Mouse (Mus musculus): Measurements from ENCODE around the gene Lmf1. TPM values are rescaled to one million over a fixed set of nuclear protein-coding genes. Genes with fewer than 3 reads are reported as not detected.

The Lmf1 gene
- polyA plus RNA-seq, 1 experiment, result 22.4 TPM

- Histone ChIP-seq H3K4me1 (ENCODE audit: control insufficient read depth, insufficient read depth, low read length) (no peaks in the 10 kb centered on the region), H3K4me3 (replicated peaks; ENCODE audit: extremely low read depth, low read depth, low read length) (no peak overlapping the region)
- TF ChIP-seq POLR2A (IDR thresholded peaks at IDR 0.05; ENCODE audit: borderline replicate concordance, extremely low read depth, low read depth, low read length), result no peak
- TF ChIP-seq CTCF (IDR thresholded peaks at IDR 0.05; ENCODE audit: insufficient read depth, low read length), result no peak
- 84% methylated on average over 9 of the region's 9 CpGs for WGBS
- no peak for DNase-seq
These were observed 33.7 kb downstream of the Lmf1 start for GRCm38 (mm10) chr17:25612537-25612936.

GRCm38 (mm10) chr17:25613323-25613722 lies 34.4 kb downstream of the Lmf1 start:
- DNase-seq, result no peak
- TF ChIP-seq CTCF (IDR thresholded peaks at IDR 0.05; ENCODE audit: insufficient read depth, low read length), result no peak
- TF ChIP-seq POLR2A (IDR thresholded peaks at IDR 0.05; ENCODE audit: borderline replicate concordance, extremely low read depth, low read depth, low read length), result no peak
- no peaks in the 10 kb centered on the region for H3K4me1 ChIP-seq (ENCODE audit: control insufficient read depth, insufficient read depth, low read length)
- H3K4me3 ChIP-seq (replicated peaks; ENCODE audit: extremely low read depth, low read depth, low read length), result no peak overlapping the region
- 94% methylated on average over 6 of the region's 6 CpGs for WGBS

DNA sequence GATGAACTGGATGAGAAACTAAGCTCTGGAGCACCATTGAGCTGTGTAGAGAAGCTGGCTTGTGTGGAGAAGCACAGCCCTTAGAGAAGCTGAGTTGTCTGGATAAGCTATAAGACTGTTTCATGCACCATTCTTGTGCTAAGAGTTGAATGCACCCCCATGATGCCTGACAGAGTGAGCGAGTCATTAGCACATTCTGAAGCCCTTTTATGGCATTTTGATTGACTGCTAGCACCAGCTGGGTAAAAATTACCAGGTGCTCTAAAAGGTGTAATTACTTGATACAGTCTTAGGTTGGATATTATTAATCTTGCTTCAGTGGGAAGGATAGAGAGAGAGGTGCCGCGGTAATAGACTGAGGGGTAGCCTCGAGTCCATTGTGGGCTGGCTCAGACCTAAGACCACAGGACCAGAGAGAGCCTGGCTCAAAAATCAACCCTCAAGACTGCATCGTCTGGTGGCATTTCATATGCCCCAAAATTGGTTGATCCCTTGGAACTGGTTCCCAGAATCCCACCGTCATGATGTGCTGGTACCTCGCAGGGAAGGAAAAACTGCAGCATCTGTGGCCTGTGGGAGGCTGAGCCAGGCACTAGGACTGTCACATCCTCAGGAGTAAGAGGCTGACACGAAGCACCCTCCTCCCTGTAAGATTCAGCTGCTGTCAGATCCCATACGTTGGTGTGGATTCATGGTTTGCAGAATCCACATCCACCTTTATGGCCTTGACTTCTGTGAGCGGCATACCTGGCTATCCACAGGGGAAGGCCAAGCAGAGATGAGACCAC lies 36.0 kb downstream of the Lmf1 start:
- Histone ChIP-seq H3K4me3 (replicated peaks; ENCODE audit: extremely low read depth, low read depth, low read length) (no peak overlapping the region), H3K4me1 (ENCODE audit: control insufficient read depth, insufficient read depth, low read length) (no peaks in the 10 kb centered on the region; the same call in 1 of the 2 replicates)
- TF ChIP-seq CTCF (IDR thresholded peaks at IDR 0.05; ENCODE audit: insufficient read depth, low read length), result no peak
- TF ChIP-seq POLR2A (IDR thresholded peaks at IDR 0.05; ENCODE audit: borderline replicate concordance, extremely low read depth, low read depth, low read length), result no peak
- DNase-seq, result no peak
- WGBS, result 93% methylated on average over 10 of the region's 10 CpGs

- WGBS, result 41% methylated on average over 16 of the region's 16 CpGs
- H3K4me1 ChIP-seq (ENCODE audit: control insufficient read depth, insufficient read depth, low read length), result no peaks in the 10 kb centered on the region; the same call in 1 of the 2 replicates
- DNase-seq, result no peak
These were observed 39.7 kb downstream of the Lmf1 start for GRCm38 (mm10) chr17:25618508-25619056.

DNA sequence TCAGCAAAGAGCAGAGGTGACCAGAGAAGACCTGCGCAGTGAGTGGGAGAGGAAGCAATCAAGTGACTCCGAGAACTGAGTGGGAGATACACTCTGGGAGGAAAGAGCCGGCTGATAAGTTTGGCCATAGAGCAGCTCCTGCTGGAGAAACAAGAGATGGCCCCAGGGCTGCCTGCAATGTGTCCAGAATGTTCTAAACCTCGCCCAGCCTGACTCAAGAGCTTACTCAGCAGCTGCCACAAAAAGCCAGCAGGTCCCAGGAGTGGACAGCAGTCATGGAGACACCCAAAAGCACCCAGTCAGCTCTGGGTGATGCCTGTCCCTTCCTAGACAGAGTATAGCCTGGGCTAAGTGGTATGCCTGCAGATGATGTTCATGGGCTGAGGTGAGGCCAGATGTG lies 44.6 kb downstream of the Lmf1 start:
- TF ChIP-seq CTCF (IDR thresholded peaks at IDR 0.05; ENCODE audit: insufficient read depth, low read length) (no peak), POLR2A (IDR thresholded peaks at IDR 0.05; ENCODE audit: borderline replicate concordance, extremely low read depth, low read depth, low read length) (no peak)
- no peaks in the 10 kb centered on the region; the same call in 1 of the 2 replicates for H3K4me1 ChIP-seq (ENCODE audit: control insufficient read depth, insufficient read depth, low read length)
- DNase-seq, result no peak
- WGBS, result 81% methylated on average over 4 of the region's 4 CpGs
- no peak overlapping the region for H3K4me3 ChIP-seq (replicated peaks; ENCODE audit: extremely low read depth, low read depth, low read length)

More at GRCm38 (mm10) chr17:25618508-25619056, 39.7 kb downstream of the Lmf1 start:
- no peak for TF ChIP-seq CTCF (IDR thresholded peaks at IDR 0.05; ENCODE audit: insufficient read depth, low read length)
- H3K4me3 ChIP-seq (replicated peaks; ENCODE audit: extremely low read depth, low read depth, low read length), result no peak overlapping the region

GRCm38 (mm10) chr17:25623935-25624334 lies 45.0 kb downstream of the Lmf1 start:
- DNase-seq, result no peak
- no peak for TF ChIP-seq CTCF (IDR thresholded peaks at IDR 0.05; ENCODE audit: insufficient read depth, low read length)
- TF ChIP-seq POLR2A (IDR thresholded peaks at IDR 0.05; ENCODE audit: borderline replicate concordance, extremely low read depth, low read depth, low read length), result no peak
- Histone ChIP-seq H3K4me1 (ENCODE audit: control insufficient read depth, insufficient read depth, low read length) (no peaks in the 10 kb centered on the region), H3K4me3 (replicated peaks; ENCODE audit: extremely low read depth, low read depth, low read length) (no peak overlapping the region)
- WGBS, result 85% methylated on average over 11 of the region's 11 CpGs

DNA sequence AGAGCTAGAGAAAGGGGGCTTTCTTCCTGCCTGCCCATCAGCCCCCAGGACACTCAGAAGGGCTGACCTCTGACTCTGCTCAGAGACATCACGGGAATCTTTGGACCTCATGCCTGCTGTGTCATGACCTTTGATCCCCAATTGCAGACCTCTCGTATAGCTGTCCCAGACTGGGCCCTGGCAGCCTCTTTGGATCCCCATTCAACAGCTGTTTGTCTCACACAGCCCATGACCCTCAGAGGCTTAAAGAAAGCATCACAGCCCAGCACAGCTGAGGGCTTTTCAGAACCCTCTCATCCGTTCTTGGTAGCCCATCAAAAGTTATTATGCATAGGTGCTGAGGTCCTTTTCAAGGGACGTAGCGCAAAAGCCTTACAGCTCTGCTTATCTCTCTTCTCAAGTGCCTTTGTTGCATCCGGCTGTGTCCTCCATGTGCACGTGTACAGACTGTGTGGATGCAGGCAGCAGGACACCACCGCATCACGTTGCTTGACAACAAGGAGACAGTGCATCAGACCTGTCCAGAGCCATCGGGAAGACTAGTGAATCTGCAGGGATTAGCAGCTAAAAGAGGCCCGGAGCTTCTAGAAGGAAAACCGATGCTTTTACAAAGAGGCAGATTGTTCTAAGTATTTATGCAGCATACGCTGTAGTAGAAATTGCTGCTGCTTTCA lies 45.7 kb downstream of the Lmf1 start:
- TF ChIP-seq POLR2A (IDR thresholded peaks at IDR 0.05; ENCODE audit: borderline replicate concordance, extremely low read depth, low read depth, low read length) (no peak), CTCF (IDR thresholded peaks at IDR 0.05; ENCODE audit: insufficient read depth, low read length) (no peak)
- WGBS, result 73% methylated on average over 13 of the region's 13 CpGs
- Histone ChIP-seq H3K4me1 (ENCODE audit: control insufficient read depth, insufficient read depth, low read length) (no peaks in the 10 kb centered on the region), H3K4me3 (replicated peaks; ENCODE audit: extremely low read depth, low read depth, low read length) (no peak overlapping the region)
- no peak for DNase-seq

DNA sequence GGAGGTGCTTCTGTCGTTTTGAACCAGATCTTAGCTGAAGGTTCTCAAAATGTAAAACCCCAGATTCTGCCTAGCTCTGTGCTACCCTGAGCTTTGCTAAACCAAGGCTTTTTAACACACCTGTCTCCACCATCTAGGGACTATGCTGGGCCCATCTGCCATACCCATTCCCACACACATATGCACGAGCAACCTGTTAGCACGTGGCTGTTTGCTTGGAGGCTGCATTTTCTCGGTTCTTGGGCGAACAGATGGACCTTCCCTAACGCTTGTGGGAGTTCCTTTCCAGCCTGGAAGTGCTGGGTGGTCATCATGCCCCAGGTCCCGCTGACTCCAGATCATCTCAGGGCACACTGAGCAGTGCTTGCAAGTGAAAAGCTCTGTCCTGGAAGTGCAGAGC lies 46.4 kb downstream of the Lmf1 start:
- no peak overlapping the region for H3K4me3 ChIP-seq (replicated peaks; ENCODE audit: extremely low read depth, low read depth, low read length)
- no peak for DNase-seq
- no peak for TF ChIP-seq CTCF (IDR thresholded peaks at IDR 0.05; ENCODE audit: insufficient read depth, low read length)
- TF ChIP-seq POLR2A (IDR thresholded peaks at IDR 0.05; ENCODE audit: borderline replicate concordance, extremely low read depth, low read depth, low read length), result no peak
- no peaks in the 10 kb centered on the region for H3K4me1 ChIP-seq (ENCODE audit: control insufficient read depth, insufficient read depth, low read length)
- 89% methylated on average over 7 of the region's 7 CpGs for WGBS

GRCm38 (mm10) chr17:25626196-25627043 lies 47.5 kb downstream of the Lmf1 start:
- 70% methylated on average over 20 of the region's 20 CpGs for WGBS
- DNase-seq, result no peak
- Histone ChIP-seq H3K4me1 (ENCODE audit: control insufficient read depth, insufficient read depth, low read length) (no peaks in the 10 kb centered on the region), H3K4me3 (replicated peaks; ENCODE audit: extremely low read depth, low read depth, low read length) (no peak overlapping the region)
- no peak for TF ChIP-seq CTCF (IDR thresholded peaks at IDR 0.05; ENCODE audit: insufficient read depth, low read length)
- TF ChIP-seq POLR2A (IDR thresholded peaks at IDR 0.05; ENCODE audit: borderline replicate concordance, extremely low read depth, low read depth, low read length), result no peak

All from lung, adult 2 months (tissue).